Comparison of ENCODE assay signal across 8 mouse cellular contexts in the genomic region with DNA sequence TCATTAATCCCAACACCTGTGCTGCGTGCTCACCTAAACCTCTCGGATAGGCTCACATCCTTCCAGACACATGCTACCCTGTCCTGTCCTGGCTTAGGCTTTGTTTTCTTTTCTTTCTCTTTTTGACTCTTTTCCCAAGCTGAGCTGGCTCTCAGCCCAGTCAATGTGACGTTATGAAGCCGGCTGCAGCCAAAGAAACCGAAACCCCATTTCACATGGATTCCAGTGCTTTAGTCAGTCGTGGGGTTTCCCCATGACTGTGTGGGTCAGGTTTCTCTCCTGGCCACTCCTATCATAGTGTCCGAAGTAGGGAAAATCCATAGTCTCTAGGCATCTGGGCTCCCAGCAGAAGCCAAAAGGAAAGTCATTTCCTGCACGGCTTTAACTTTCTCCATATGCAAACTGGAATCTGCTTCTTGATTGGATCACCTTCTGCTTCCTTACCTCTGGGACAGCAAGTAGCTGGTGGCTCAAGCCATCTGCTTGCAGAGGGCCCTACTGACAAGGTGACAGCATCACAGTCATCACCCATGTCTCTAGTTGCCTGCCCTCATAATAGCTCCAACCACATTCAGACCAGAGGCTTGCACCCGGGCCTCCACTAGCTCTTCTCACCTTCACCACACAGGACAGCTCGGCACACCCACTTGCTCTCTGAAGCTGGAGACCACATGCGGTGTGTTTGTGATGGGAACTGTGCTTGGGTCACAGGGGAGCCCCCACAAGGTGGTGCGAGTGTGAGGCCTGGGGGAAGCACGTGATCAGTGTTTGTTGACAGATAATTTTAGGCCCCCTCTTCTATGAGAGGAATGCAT. TPM values are rescaled to one million over a fixed set of nuclear protein-coding genes. Genes with fewer than 3 reads are reported as not detected.
DNase-seq lines count a peak whose midpoint lies in the region; ATAC-seq lines count a peak whose summit lies in the region.

No protein-coding gene starts in this region.

- H3K27ac ChIP-seq in embryonic facial prominence, embryonic 15.5 days (replicated peaks): peak overlapping the region; percentile 58; the same call in 1 of the 2 replicates
- H3K27ac ChIP-seq in stomach, embryonic 15.5 days: peak overlapping the region; percentile 45; the same call in 1 of the 2 replicates

- intact Hi-C loops in heart, postnatal 14 days (cut with DNase I): no loop called here

- WGBS in embryonic facial prominence, embryonic 15.5 days: 28% methylated on average over 13 of the region's 13 CpGs
- 29% methylated on average over 13 of the region's 13 CpGs for WGBS in stomach, embryonic 15.5 days

- no peaks in the 10 kb centered on the region for H3K36me3 ChIP-seq in embryonic facial prominence, embryonic 15.5 days
- no peaks in the 10 kb centered on the region for H3K36me3 ChIP-seq in stomach, embryonic 15.5 days

- DNase-seq in embryo, embryonic 11 days: peak; percentile 30
- DNase-seq in embryo, embryonic 10 days (ENCODE audit: low spot score): no peak
- DNase-seq in adrenal gland, adult 18-20 months (ENCODE audit: low spot score in 2 of 2): peak; percentile 70 to 75
- DNase-seq in heart, postnatal 14 days: peak; percentile 69 to 85
- peak; percentile 42 to 68 for DNase-seq in layer of hippocampus, adult 18-20 months (ENCODE audit: low spot score in 2 of 2)
- DNase-seq in lung, postnatal 25 days (ENCODE audit: low spot score): peak; percentile 65

- peak overlapping the region; percentile 16 for H3K4me3 ChIP-seq in embryonic facial prominence, embryonic 15.5 days (replicated peaks)
- 0 out of 2 replicates have a peak overlapping the region, but pooled peaks have one; percentile 6 for H3K4me3 ChIP-seq in stomach, embryonic 15.5 days (replicated peaks)

- H3K4me1 ChIP-seq in embryonic facial prominence, embryonic 15.5 days: peaks cover 13% of the 10 kb centered on the region
- peaks cover 5% of the 10 kb centered on the region for H3K4me1 ChIP-seq in stomach, embryonic 15.5 days

- peak; percentile 83 for ATAC-seq in embryonic facial prominence, embryonic 15.5 days (ENCODE audit: insufficient number of reproducible peaks, low FRiP score, low TSS enrichment, low read depth)
- peak; percentile 78; the same call in 1 of the 2 replicates for ATAC-seq in stomach, embryonic 15.5 days (ENCODE audit: insufficient read depth, low FRiP score, low read depth)

- no peaks in the 10 kb centered on the region for H3K27me3 ChIP-seq in embryonic facial prominence, embryonic 15.5 days
- H3K27me3 ChIP-seq in stomach, embryonic 15.5 days (replicated peaks): no peaks in the 10 kb centered on the region

- peak overlapping the region; percentile 34 for H3K4me2 ChIP-seq in embryonic facial prominence, embryonic 15.5 days (replicated peaks)
- peak overlapping the region; percentile 37 for H3K4me2 ChIP-seq in stomach, embryonic 15.5 days

- H3K9me3 ChIP-seq in embryonic facial prominence, embryonic 15.5 days (replicated peaks): no peaks in the 10 kb centered on the region
- no peaks in the 10 kb centered on the region for H3K9me3 ChIP-seq in stomach, embryonic 15.5 days

- no peak overlapping the region for H3K9ac ChIP-seq in embryonic facial prominence, embryonic 15.5 days
- H3K9ac ChIP-seq in stomach, embryonic 15.5 days: no peak overlapping the region

RNA-seq across cellular contexts. Expression of a gene that starts 4.5 kb away (rescaled TPM):
- total RNA-seq in adrenal gland, adult 18-20 months (2021): 10 to 100 TPM in 1 of 2 experiments, 1 to 10 TPM in 1; 2.4 to 11.5 TPM
- 0.35 and 0.70 TPM in 2 replicates for polyA plus RNA-seq in embryonic facial prominence, embryonic 15.5 days (2015; fragmentation: Nextera tagmentation; extraction: Ambion mirVana)
- under 1 TPM in 1 of 2 experiments, not detected in 1; 0.93 TPM for total RNA-seq in heart, postnatal 14 days (2021)
- not detected for total RNA-seq in layer of hippocampus, adult 18-20 months (2021)
- 1.6 and 1.7 TPM in 2 replicates for polyA plus RNA-seq in stomach, embryonic 15.5 days (2015; fragmentation: Nextera tagmentation; extraction: Ambion mirVana)

RNA-seq across cellular contexts. Expression of a gene that starts 12.8 kb away (rescaled TPM):
- total RNA-seq in adrenal gland, adult 18-20 months (2021): under 1 TPM in 1 of 2 experiments, not detected in 1; 0.16 TPM
- polyA plus RNA-seq in embryonic facial prominence, embryonic 15.5 days (2015; fragmentation: Nextera tagmentation; extraction: Ambion mirVana): not detected in 2 replicates
- not detected for total RNA-seq in heart, postnatal 14 days (2021)
- total RNA-seq in layer of hippocampus, adult 18-20 months (2021): not detected
- polyA plus RNA-seq in stomach, embryonic 15.5 days (2015; fragmentation: Nextera tagmentation; extraction: Ambion mirVana): not detected in 2 replicates

RNA-seq across cellular contexts. Expression of a gene that starts 43.6 kb away (rescaled TPM):
- total RNA-seq in adrenal gland, adult 18-20 months (2021): 10 to 100 TPM in 1 of 2 experiments, 1 to 10 TPM in 1; 7.9 to 17.1 TPM
- polyA plus RNA-seq in embryonic facial prominence, embryonic 15.5 days (2015; fragmentation: Nextera tagmentation; extraction: Ambion mirVana): 7.6 and 8.5 TPM in 2 replicates
- 1 to 10 TPM; 7.9 to 8.9 TPM for total RNA-seq in heart, postnatal 14 days (2021)
- total RNA-seq in layer of hippocampus, adult 18-20 months (2021): 1 to 10 TPM; 2.4 to 5.0 TPM
- polyA plus RNA-seq in stomach, embryonic 15.5 days (2015; fragmentation: Nextera tagmentation; extraction: Ambion mirVana): 12.9 and 14.2 TPM in 2 replicates

RNA-seq across cellular contexts. Expression of a gene that starts 58.1 kb away (rescaled TPM):
- 10 to 100 TPM; 16.6 to 36.3 TPM for total RNA-seq in adrenal gland, adult 18-20 months (2021)
- polyA plus RNA-seq in embryonic facial prominence, embryonic 15.5 days (2015; fragmentation: Nextera tagmentation; extraction: Ambion mirVana): 5.1 and 5.3 TPM in 2 replicates
- 10 to 100 TPM in 1 of 2 experiments, 1 to 10 TPM in 1; 9.9 to 12.8 TPM for total RNA-seq in heart, postnatal 14 days (2021)
- total RNA-seq in layer of hippocampus, adult 18-20 months (2021): 1 to 10 TPM; 2.8 to 2.9 TPM
- polyA plus RNA-seq in stomach, embryonic 15.5 days (2015; fragmentation: Nextera tagmentation; extraction: Ambion mirVana): 12.5 and 16.1 TPM in 2 replicates
